Mouse (Mus musculus): ENCODE data around the gene Rai1.

DNA sequence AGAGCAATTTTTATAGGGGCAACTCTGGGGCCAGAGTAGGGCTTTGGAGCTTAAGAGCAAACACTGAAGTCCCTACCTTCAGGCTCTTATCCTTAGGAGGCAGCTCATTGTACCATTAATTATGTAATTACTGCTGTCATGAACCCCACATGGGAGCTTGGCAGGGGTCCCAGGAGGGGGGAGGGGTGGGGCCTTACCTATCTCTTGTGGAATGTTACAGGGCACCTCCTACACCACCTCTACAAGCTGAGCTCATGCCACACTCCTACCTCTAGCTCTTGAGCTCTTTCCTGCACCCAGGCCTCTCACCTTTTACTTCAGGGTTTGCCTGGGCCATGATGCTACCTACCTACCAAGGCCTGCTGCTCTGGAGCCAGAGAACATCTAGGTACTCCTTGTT lies 73.7 kb downstream of the Rai1 start:
- TF ChIP-seq CTCF (IDR thresholded peaks at IDR 0.05; ENCODE audit: borderline replicate concordance, control insufficient read depth, extremely low read depth, insufficient read depth, low read length, poor library complexity) (no peak), POLR2A (IDR thresholded peaks at IDR 0.05; ENCODE audit: control insufficient read depth, extremely low read depth, insufficient read depth, low read length, poor library complexity) (no peak)

Data from thymus, adult 2 months (tissue).